Mouse (Mus musculus): ENCODE data around the gene Prtn3. TPM values are rescaled to one million over a fixed set of nuclear protein-coding genes. Genes with fewer than 3 reads are reported as not detected.

The Prtn3 gene
- total RNA-seq, 2 experiments from 2014 or later = 0.47 TPM; not detected in 1

- peak in 1 of 2 experiments; percentile 76 for DNase-seq (ENCODE audit: low spot score in 2 of 2)
These were observed 19.3 kb upstream of the Prtn3 start for GRCm38 (mm10) chr10:79854801-79855541.

- no peak for DNase-seq (ENCODE audit: low spot score in 2 of 2)
These were observed 18.6 kb upstream of the Prtn3 start for GRCm38 (mm10) chr10:79855558-79856184.

- no peak for DNase-seq (ENCODE audit: low spot score in 2 of 2)
These were observed 18.0 kb upstream of the Prtn3 start for GRCm38 (mm10) chr10:79856280-79856679.

GRCm38 (mm10) chr10:79856704-79857451, 17.4 kb upstream of the Prtn3 start:
- DNase-seq (ENCODE audit: low spot score in 2 of 2) = no peak

GRCm38 (mm10) chr10:79857452-79857811, 16.8 kb upstream of the Prtn3 start:
- peak in 1 of 2 experiments; percentile 67 for DNase-seq (ENCODE audit: low spot score in 2 of 2)

GRCm38 (mm10) chr10:79857894-79858293, 16.4 kb upstream of the Prtn3 start:
- no peak for DNase-seq (ENCODE audit: low spot score in 2 of 2)

- DNase-seq (ENCODE audit: low spot score in 2 of 2) = peak; percentile 50 to 78
These were observed 15.7 kb upstream of the Prtn3 start for GRCm38 (mm10) chr10:79858416-79859074.

- DNase-seq (ENCODE audit: low spot score in 2 of 2) = no peak
These were observed 15.2 kb upstream of the Prtn3 start for GRCm38 (mm10) chr10:79859116-79859515.

GRCm38 (mm10) chr10:79860079-79860911, 14.0 kb upstream of the Prtn3 start:
- DNase-seq (ENCODE audit: low spot score in 2 of 2) = no peak

- DNase-seq (ENCODE audit: low spot score in 2 of 2) = no peak
These were observed 12.8 kb upstream of the Prtn3 start for GRCm38 (mm10) chr10:79861230-79862048.

- no peak for DNase-seq (ENCODE audit: low spot score in 2 of 2)
These were observed 12.1 kb upstream of the Prtn3 start for GRCm38 (mm10) chr10:79862049-79862788.

GRCm38 (mm10) chr10:79862925-79863324, 11.4 kb upstream of the Prtn3 start:
- DNase-seq (ENCODE audit: low spot score in 2 of 2) = no peak

- no peak for DNase-seq (ENCODE audit: low spot score in 2 of 2)
These were observed 9.7 kb upstream of the Prtn3 start for GRCm38 (mm10) chr10:79864351-79865188.

- no peak for DNase-seq (ENCODE audit: low spot score in 2 of 2)
These were observed 9.1 kb upstream of the Prtn3 start for GRCm38 (mm10) chr10:79865189-79865601.

- no peak for DNase-seq (ENCODE audit: low spot score in 2 of 2)
These were observed 8.4 kb upstream of the Prtn3 start for GRCm38 (mm10) chr10:79865801-79866295.

- no peak for DNase-seq (ENCODE audit: low spot score in 2 of 2)
These were observed 7.7 kb upstream of the Prtn3 start for GRCm38 (mm10) chr10:79866601-79867000.

- DNase-seq (ENCODE audit: low spot score in 2 of 2) = no peak
These were observed 2.4 kb upstream of the Prtn3 start for GRCm38 (mm10) chr10:79871845-79872244.

GRCm38 (mm10) chr10:79872862-79873261, 1.4 kb upstream of the Prtn3 start:
- DNase-seq (ENCODE audit: low spot score in 2 of 2) = no peak
